Mouse (Mus musculus): ENCODE results near the gene Coro2b. TPM values are rescaled to one million over a fixed set of nuclear protein-coding genes. Genes with fewer than 3 reads are reported as not detected.
A peak's percentile ranks its signal among the peaks of the same experiment; 100 is the strongest.

Gene Coro2b
- polyA plus RNA-seq, 1 experiment: 3.1 TPM

DNA sequence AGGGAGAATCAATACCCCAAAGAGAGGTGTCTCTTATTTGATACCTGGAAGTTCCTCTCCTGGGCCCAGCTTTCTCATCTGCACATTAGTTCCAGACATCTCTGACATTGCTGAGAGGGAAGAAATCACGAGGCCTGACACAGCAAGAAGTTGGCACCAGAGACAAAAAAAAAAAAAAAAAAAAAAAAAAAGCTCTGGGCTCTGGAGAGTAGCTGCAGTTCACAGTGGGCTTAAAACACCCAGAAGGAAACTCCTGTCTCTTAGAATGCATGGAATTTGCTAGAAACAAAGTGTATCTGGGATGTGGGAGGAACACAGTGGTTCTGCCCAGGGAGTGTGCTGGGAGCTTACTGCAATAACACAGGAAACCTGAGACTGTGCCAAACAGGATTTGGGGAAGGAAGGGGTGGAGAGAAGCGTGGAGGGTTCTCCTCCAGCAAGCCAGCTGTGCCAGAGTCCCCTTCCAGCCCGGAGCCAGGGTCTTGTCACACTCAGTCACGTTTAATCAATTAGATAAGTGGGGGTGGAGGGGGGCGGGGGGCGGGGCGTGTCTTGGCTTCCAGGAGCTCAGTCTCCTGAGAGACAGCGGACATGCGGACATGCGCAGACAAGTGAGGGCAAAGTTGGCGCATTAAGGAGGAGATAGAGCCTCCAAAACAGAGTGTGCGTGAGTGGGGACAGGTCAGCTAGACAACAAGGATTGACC, 101.1 kb downstream of the Coro2b start:
- Histone ChIP-seq H3K27me3 (ENCODE audit: control insufficient read depth, insufficient read depth, low read length, poor library complexity, severe bottlenecking) (no peaks in the 10 kb centered on the region), H3K9me3 (replicated peaks; ENCODE audit: control insufficient read depth, insufficient read depth, low read length, poor library complexity, severe bottlenecking) (no peaks in the 10 kb centered on the region), H3K27ac (ENCODE audit: insufficient read depth, low read length) (peak overlapping the region; percentile 34), H3K36me3 (ENCODE audit: control insufficient read depth, insufficient read depth, low read length, poor library complexity, severe bottlenecking) (no peaks in the 10 kb centered on the region), H3K4me1 (ENCODE audit: control insufficient read depth, insufficient read depth, low read length) (peaks cover 1% of the 10 kb centered on the region), H3K4me3 (ENCODE audit: low read depth, low read length) (no peak overlapping the region), H3K9ac (ENCODE audit: low read depth, poor library complexity, severe bottlenecking) (no peak overlapping the region)
- TF ChIP-seq POLR2A (IDR thresholded peaks at IDR 0.05; ENCODE audit: insufficient read depth, low read length) (no peak), EP300 (IDR thresholded peaks at IDR 0.05; ENCODE audit: insufficient read depth, low read depth, low read length) (no peak), CTCF (IDR thresholded peaks at IDR 0.05; ENCODE audit: low read depth, low read length) (no peak)

- no peak overlapping the region for H3K4me3 ChIP-seq (ENCODE audit: low read depth, low read length)
- TF ChIP-seq POLR2A (IDR thresholded peaks at IDR 0.05; ENCODE audit: insufficient read depth, low read length): no peak
- no peak overlapping the region for H3K9ac ChIP-seq (ENCODE audit: low read depth, poor library complexity, severe bottlenecking)
- no peaks in the 10 kb centered on the region for H3K9me3 ChIP-seq (replicated peaks; ENCODE audit: control insufficient read depth, insufficient read depth, low read length, poor library complexity, severe bottlenecking)
- no peaks in the 10 kb centered on the region for H3K27me3 ChIP-seq (ENCODE audit: control insufficient read depth, insufficient read depth, low read length, poor library complexity, severe bottlenecking)
- no peaks in the 10 kb centered on the region for H3K36me3 ChIP-seq (ENCODE audit: control insufficient read depth, insufficient read depth, low read length, poor library complexity, severe bottlenecking)
- no peak overlapping the region for H3K27ac ChIP-seq (ENCODE audit: insufficient read depth, low read length)
- peaks cover 1% of the 10 kb centered on the region for H3K4me1 ChIP-seq (ENCODE audit: control insufficient read depth, insufficient read depth, low read length)
Measured at GRCm38 (mm10) chr9:62432261-62433060, 104.4 kb downstream of the Coro2b start.

GRCm38 (mm10) chr9:62430741-62431140, 106.1 kb downstream of the Coro2b start:
- TF ChIP-seq EP300 (IDR thresholded peaks at IDR 0.05; ENCODE audit: insufficient read depth, low read depth, low read length): no peak
- no peak for TF ChIP-seq POLR2A (IDR thresholded peaks at IDR 0.05; ENCODE audit: insufficient read depth, low read length)
- TF ChIP-seq CTCF (IDR thresholded peaks at IDR 0.05; ENCODE audit: low read depth, low read length): no peak
- Histone ChIP-seq H3K9me3 (replicated peaks; ENCODE audit: control insufficient read depth, insufficient read depth, low read length, poor library complexity, severe bottlenecking) (no peaks in the 10 kb centered on the region), H3K36me3 (ENCODE audit: control insufficient read depth, insufficient read depth, low read length, poor library complexity, severe bottlenecking) (no peaks in the 10 kb centered on the region), H3K27me3 (ENCODE audit: control insufficient read depth, insufficient read depth, low read length, poor library complexity, severe bottlenecking) (no peaks in the 10 kb centered on the region), H3K4me3 (ENCODE audit: low read depth, low read length) (no peak overlapping the region), H3K9ac (ENCODE audit: low read depth, poor library complexity, severe bottlenecking) (no peak overlapping the region), H3K4me1 (ENCODE audit: control insufficient read depth, insufficient read depth, low read length) (peaks cover 1% of the 10 kb centered on the region), H3K27ac (ENCODE audit: insufficient read depth, low read length) (no peak overlapping the region)

GRCm38 (mm10) chr9:62427010-62427409, 109.8 kb downstream of the Coro2b start:
- H3K4me3 ChIP-seq (ENCODE audit: low read depth, low read length): no peak overlapping the region
- no peaks in the 10 kb centered on the region for H3K36me3 ChIP-seq (ENCODE audit: control insufficient read depth, insufficient read depth, low read length, poor library complexity, severe bottlenecking)
- no peaks in the 10 kb centered on the region for H3K27me3 ChIP-seq (ENCODE audit: control insufficient read depth, insufficient read depth, low read length, poor library complexity, severe bottlenecking)
- H3K4me1 ChIP-seq (ENCODE audit: control insufficient read depth, insufficient read depth, low read length): no peaks in the 10 kb centered on the region
- H3K9ac ChIP-seq (ENCODE audit: low read depth, poor library complexity, severe bottlenecking): no peak overlapping the region
- TF ChIP-seq POLR2A (IDR thresholded peaks at IDR 0.05; ENCODE audit: insufficient read depth, low read length): no peak
- no peak for TF ChIP-seq EP300 (IDR thresholded peaks at IDR 0.05; ENCODE audit: insufficient read depth, low read depth, low read length)
- H3K27ac ChIP-seq (ENCODE audit: insufficient read depth, low read length): no peak overlapping the region
- H3K9me3 ChIP-seq (replicated peaks; ENCODE audit: control insufficient read depth, insufficient read depth, low read length, poor library complexity, severe bottlenecking): no peaks in the 10 kb centered on the region

GRCm38 (mm10) chr9:62426531-62426930, 110.3 kb downstream of the Coro2b start:
- no peak for TF ChIP-seq EP300 (IDR thresholded peaks at IDR 0.05; ENCODE audit: insufficient read depth, low read depth, low read length)
- no peak for TF ChIP-seq POLR2A (IDR thresholded peaks at IDR 0.05; ENCODE audit: insufficient read depth, low read length)
- no peak for TF ChIP-seq CTCF (IDR thresholded peaks at IDR 0.05; ENCODE audit: low read depth, low read length)
- no peaks in the 10 kb centered on the region for H3K27me3 ChIP-seq (ENCODE audit: control insufficient read depth, insufficient read depth, low read length, poor library complexity, severe bottlenecking)
- H3K9ac ChIP-seq (ENCODE audit: low read depth, poor library complexity, severe bottlenecking): no peak overlapping the region
- no peak overlapping the region for H3K4me3 ChIP-seq (ENCODE audit: low read depth, low read length)
- no peak overlapping the region for H3K27ac ChIP-seq (ENCODE audit: insufficient read depth, low read length)
- no peaks in the 10 kb centered on the region for H3K36me3 ChIP-seq (ENCODE audit: control insufficient read depth, insufficient read depth, low read length, poor library complexity, severe bottlenecking)
- H3K4me1 ChIP-seq (ENCODE audit: control insufficient read depth, insufficient read depth, low read length): no peaks in the 10 kb centered on the region
- H3K9me3 ChIP-seq (replicated peaks; ENCODE audit: control insufficient read depth, insufficient read depth, low read length, poor library complexity, severe bottlenecking): no peaks in the 10 kb centered on the region

- Histone ChIP-seq H3K9me3 (replicated peaks; ENCODE audit: control insufficient read depth, insufficient read depth, low read length, poor library complexity, severe bottlenecking) (no peaks in the 10 kb centered on the region), H3K36me3 (ENCODE audit: control insufficient read depth, insufficient read depth, low read length, poor library complexity, severe bottlenecking) (no peaks in the 10 kb centered on the region), H3K9ac (ENCODE audit: low read depth, poor library complexity, severe bottlenecking) (no peak overlapping the region), H3K4me1 (ENCODE audit: control insufficient read depth, insufficient read depth, low read length) (no peaks in the 10 kb centered on the region), H3K4me3 (ENCODE audit: low read depth, low read length) (no peak overlapping the region), H3K27ac (ENCODE audit: insufficient read depth, low read length) (no peak overlapping the region), H3K27me3 (ENCODE audit: control insufficient read depth, insufficient read depth, low read length, poor library complexity, severe bottlenecking) (no peaks in the 10 kb centered on the region)
- no peak for TF ChIP-seq EP300 (IDR thresholded peaks at IDR 0.05; ENCODE audit: insufficient read depth, low read depth, low read length)
- no peak for TF ChIP-seq POLR2A (IDR thresholded peaks at IDR 0.05; ENCODE audit: insufficient read depth, low read length)
- TF ChIP-seq CTCF (IDR thresholded peaks at IDR 0.05; ENCODE audit: low read depth, low read length): no peak
Measured at GRCm38 (mm10) chr9:62426021-62426420, 110.8 kb downstream of the Coro2b start.

All from ES-Bruce4 (cell line).